Mouse (Mus musculus) C3H10T1/2 (cell line): Measurements from ENCODE around the gene Il17rc. TPM values are rescaled to one million over a fixed set of nuclear protein-coding genes. Genes with fewer than 3 reads are reported as not detected.

Experiments used
- polyA plus RNA-seq, 2 experiments: library from polyadenylated mRNA; unstranded; fragments of >200 nt; fragmentation: generic; extraction: Trizol; gene quantifications; one replicate each; pipeline ENCODE4 v1.2.1; 2012; ENCODE audit warnings: missing spikeins in 2 of 2

Gene Il17rc
- polyA plus RNA-seq: 10 to 100 TPM; 54.5 to 79.0 TPM

GRCm38 (mm10) chr6:113471297-113471936, at the start of gene Il17rc:
Gene Il17rc, plus strand, starts transcription at chr6:113471427.

DNA sequence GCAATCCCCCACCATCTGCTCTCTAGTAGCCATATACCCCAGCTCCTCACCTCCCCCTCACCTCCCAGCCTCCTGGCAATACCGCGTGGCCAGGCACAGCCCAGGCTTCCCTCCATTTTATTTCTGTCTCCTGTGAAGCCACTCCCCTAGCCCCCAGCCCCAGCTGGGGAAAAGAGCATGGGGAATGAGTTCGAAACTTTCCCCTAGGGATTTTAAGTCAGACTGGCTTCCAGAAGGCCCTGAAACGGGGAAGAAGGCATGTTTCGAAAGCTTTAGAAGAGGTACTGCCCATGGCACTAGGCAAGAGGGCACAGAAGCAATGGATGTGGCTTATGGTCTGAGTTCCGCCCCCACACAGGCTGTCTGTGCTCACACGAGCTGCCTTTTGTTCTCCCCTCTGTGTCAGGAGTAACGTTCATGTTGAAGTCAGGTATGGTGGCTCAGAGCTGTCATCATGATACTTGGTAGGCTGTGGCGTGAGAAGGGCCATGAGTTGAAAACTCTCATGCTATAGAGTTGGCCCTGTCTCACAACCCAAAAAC, 35.5 kb upstream of the Il17rc start, which contains the start of gene Cidec:
Cidec (minus strand) TSS at position 97 of the 542 bp plus-strand sequence.

GRCm38 (mm10) chr6:113442442-113443090, 28.7 kb upstream of the Il17rc start, which contains the start of gene Jagn1:
Gene Jagn1, plus strand, starts transcription at chr6:113442569.

GRCm38 (mm10) chr6:113457952-113458534, 13.2 kb upstream of the Il17rc start, which contains the start of gene Il17re:
Gene Il17re, plus strand, starts transcription at chr6:113458484.

DNA sequence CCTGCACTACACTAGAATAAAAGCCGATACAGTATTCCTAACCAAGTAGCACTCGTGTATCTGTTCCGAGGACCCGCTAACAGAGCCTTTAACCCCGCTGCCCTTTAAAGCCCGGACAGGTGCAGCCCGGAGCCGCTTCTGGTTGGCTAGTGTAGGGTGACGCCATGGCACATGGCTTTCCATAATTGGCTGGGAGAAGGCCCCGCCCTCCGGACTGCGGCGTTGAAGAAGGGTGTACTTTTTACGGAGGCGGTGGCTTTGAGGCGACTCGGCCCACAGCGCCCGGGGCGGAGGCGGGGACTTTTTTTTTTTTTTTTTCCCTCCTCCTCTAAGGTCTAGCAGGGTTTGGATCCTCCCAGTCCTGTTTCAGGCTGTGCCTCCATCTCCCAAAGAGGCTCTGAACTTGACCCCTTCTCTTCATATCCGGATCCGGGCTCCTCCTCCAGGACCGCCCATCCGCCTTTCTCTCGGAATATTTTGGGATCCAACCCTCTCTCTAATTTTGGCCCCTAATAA, 11.9 kb downstream of the Il17rc start, which contains the start of gene Creld1:
Creld1 (plus strand) TSS at position 198 of the 516 bp plus-strand sequence.

GRCm38 (mm10) chr6:113501388-113502084, 30.3 kb downstream of the Il17rc start, which contains the start of gene Prrt3:
Gene Prrt3, minus strand, starts transcription at chr6:113501931.

GRCm38 (mm10) chr6:113530932-113531839, 60.0 kb downstream of the Il17rc start, which contains the start of the genes Emc3 and Fancd2:
Gene Emc3, minus strand, starts transcription at chr6:113531652.
Gene Fancd2, plus strand, starts transcription at chr6:113531682.

Other genes with a start within 250 kb of the Il17rc start
- 10 to 100 TPM; 20.4 to 29.4 TPM for gene Mtmr14, start 233.6 kb upstream of the Il17rc start, polyA plus RNA-seq
- under 1 TPM; 0.06 to 0.08 TPM for gene Cpne9, start 189.1 kb upstream of the Il17rc start, polyA plus RNA-seq
- gene Brpf1, start 164.3 kb upstream of the Il17rc start, polyA plus RNA-seq: 10 to 100 TPM in 1 of 2 experiments, 1 to 10 TPM in 1; 3.4 to 11.1 TPM
- gene Ogg1, start 144.5 kb upstream of the Il17rc start, polyA plus RNA-seq: 10 to 100 TPM; 11.4 to 15.7 TPM
- 100 to 1,000 TPM in 1 of 2 experiments, 10 to 100 TPM in 1; 64.5 to 122 TPM for gene Camk1, start 127.4 kb upstream of the Il17rc start, polyA plus RNA-seq
- 10 to 100 TPM; 27.6 to 50.9 TPM for gene Tada3, start 93.5 kb upstream of the Il17rc start, polyA plus RNA-seq
- gene Arpc4, start 93.3 kb upstream of the Il17rc start, polyA plus RNA-seq: 100 to 1,000 TPM; 222 to 331 TPM
- 1 to 10 TPM in 1 of 2 experiments, under 1 TPM in 1; 0.75 to 7.1 TPM for gene Ttll3, start 82.2 kb upstream of the Il17rc start, polyA plus RNA-seq
- 10 to 100 TPM in 1 of 2 experiments, 1 to 10 TPM in 1; 7.3 to 13.4 TPM for gene Rpusd3, start 52.1 kb upstream of the Il17rc start, polyA plus RNA-seq
- not detected for gene Cidec, start 35.7 kb upstream of the Il17rc start, polyA plus RNA-seq
- 10 to 100 TPM; 43.5 to 47.0 TPM for gene Jagn1, start 28.9 kb upstream of the Il17rc start, polyA plus RNA-seq
- gene Il17re, start 12.9 kb upstream of the Il17rc start, polyA plus RNA-seq: under 1 TPM; 0.02 to 0.09 TPM
- gene Creld1, start 11.9 kb downstream of the Il17rc start, polyA plus RNA-seq: 1 to 10 TPM in 1 of 2 experiments, under 1 TPM in 1; 0.23 to 3.3 TPM
- gene Prrt3, start 30.5 kb downstream of the Il17rc start, polyA plus RNA-seq: under 1 TPM; 0.01 to 0.06 TPM
- 10 to 100 TPM; 19.3 to 81.3 TPM for gene Emc3, start 60.2 kb downstream of the Il17rc start, polyA plus RNA-seq
- gene Fancd2, start 60.3 kb downstream of the Il17rc start, polyA plus RNA-seq: 1 to 10 TPM in 1 of 2 experiments, under 1 TPM in 1; 0.62 to 2.8 TPM
- under 1 TPM in 1 of 2 experiments, not detected in 1; 0.12 TPM for gene Fancd2os, start 129.3 kb downstream of the Il17rc start, polyA plus RNA-seq
- 100 to 1,000 TPM; 124 to 277 TPM for gene Brk1, start 133.3 kb downstream of the Il17rc start, polyA plus RNA-seq
- 10 to 100 TPM in 1 of 2 experiments, 1 to 10 TPM in 1; 5.0 to 26.2 TPM for gene Vhl, start 152.5 kb downstream of the Il17rc start, polyA plus RNA-seq
- gene Irak2, start 167.0 kb downstream of the Il17rc start, polyA plus RNA-seq: 1 to 10 TPM; 1.9 to 6.9 TPM
- 10 to 100 TPM; 16.3 to 26.7 TPM for gene Tatdn2, start 225.6 kb downstream of the Il17rc start, polyA plus RNA-seq
- gene Ghrl, start 248.5 kb downstream of the Il17rc start, polyA plus RNA-seq: under 1 TPM in 1 of 2 experiments, not detected in 1; 0.38 TPM